Mouse (Mus musculus): Measurements from ENCODE around the gene Kbtbd6.

- TF ChIP-seq ZKSCAN1 (IDR thresholded peaks at IDR 0.05; ENCODE audit: borderline replicate concordance, low read depth, low read length) (no peak), NELFE (IDR thresholded peaks at IDR 0.05; ENCODE audit: low read depth, low read length) (no peak), CTCF (conservative IDR thresholded peaks at IDR 0.05 in 1 of 2, IDR thresholded peaks at IDR 0.05 in 1 of 2; ENCODE audit: low read depth in 2 of 2, low read length in 2 of 2) (no peak), POLR2A (IDR thresholded peaks at IDR 0.05; ENCODE audit: low read depth, low read length) (no peak), JUND (conservative IDR thresholded peaks at IDR 0.05; ENCODE audit: low read depth, low read length) (no peak), EP300 (IDR thresholded peaks at IDR 0.05; ENCODE audit: low read length) (no peak), E2F4 (IDR thresholded peaks at IDR 0.05; ENCODE audit: insufficient replicate concordance, low read depth, low read length) (no peak), ETS1 (conservative IDR thresholded peaks at IDR 0.05; ENCODE audit: low read depth, low read length) (no peak), CHD2 (IDR thresholded peaks at IDR 0.05; ENCODE audit: low read length) (no peak), MYC (IDR thresholded peaks at IDR 0.05; ENCODE audit: low read depth, low read length) (no peak), MAX (IDR thresholded peaks at IDR 0.05; ENCODE audit: low read length) (no peak), USF1 (IDR thresholded peaks at IDR 0.05; ENCODE audit: low read depth, low read length) (no peak)
Measured at GRCm38 (mm10) chr14:79407641-79408040, 44.0 kb upstream of the Kbtbd6 start.

Measured in CH12.LX (cell line).